Comparison of ENCODE assay signal across 23 mouse cellular contexts in the genomic region with DNA sequence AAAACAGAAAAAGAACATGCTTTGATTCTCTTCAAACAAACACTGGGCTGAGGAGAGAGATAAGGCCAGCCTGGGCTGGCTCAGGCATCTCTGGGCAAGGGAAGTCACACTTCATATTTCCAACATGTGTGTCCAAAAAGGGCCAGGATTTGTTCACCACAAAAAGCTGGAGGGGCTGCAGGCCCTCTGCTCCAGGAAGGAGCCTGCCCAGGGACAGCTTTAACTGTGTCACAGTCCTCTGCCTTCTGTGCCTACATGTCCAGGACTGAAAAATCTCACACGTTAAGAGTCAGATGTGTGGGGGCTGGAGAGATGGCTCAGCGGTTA.
"Had no signal": no experiment of that assay in that cellular context is flagged by ENCODE, and none has a peak within 500 bp of the region (broad histone marks: within the 10 kb centered on the region; RNA-seq: fewer than 3 reads in every experiment).

No protein-coding gene starts in this region.

- ATAC-seq: forebrain, embryonic 15.5 days; forebrain, postnatal 0 days; hindbrain, postnatal 0 days had no signal

- H3K27ac ChIP-seq: forebrain, embryonic 15.5 days; heart, adult 2 months; heart, embryonic 10.5 days; heart, embryonic 15.5 days; hindbrain, embryonic 13.5 days; hindbrain, embryonic 15.5 days; hindbrain, postnatal 0 days; kidney, embryonic 15.5 days; kidney, postnatal 0 days; left cerebral cortex, adult 2 months; limb, embryonic 10.5 days; limb, embryonic 12.5 days had no signal

- H3K36me3 ChIP-seq: forebrain, embryonic 15.5 days; heart, embryonic 10.5 days; heart, embryonic 12.5 days; heart, embryonic 15.5 days; hindbrain, embryonic 13.5 days; hindbrain, embryonic 15.5 days; kidney, embryonic 15.5 days; limb, embryonic 10.5 days; limb, embryonic 12.5 days had no signal

- H3K27me3 ChIP-seq: forebrain, embryonic 15.5 days; heart, embryonic 12.5 days; heart, embryonic 15.5 days; hindbrain, embryonic 13.5 days; hindbrain, embryonic 15.5 days; kidney, embryonic 15.5 days; limb, embryonic 12.5 days had no signal

- H3K9ac ChIP-seq: forebrain, embryonic 15.5 days; forebrain, postnatal 0 days; heart, embryonic 12.5 days; heart, embryonic 15.5 days; hindbrain, embryonic 13.5 days; hindbrain, embryonic 15.5 days; kidney, embryonic 15.5 days; limb, embryonic 12.5 days had no signal

- H3K4me1 ChIP-seq: forebrain, embryonic 15.5 days; hindbrain, embryonic 13.5 days; hindbrain, embryonic 15.5 days; kidney, embryonic 15.5 days; limb, embryonic 10.5 days; limb, embryonic 12.5 days had no signal

- H3K4me2 ChIP-seq: forebrain, embryonic 15.5 days; heart, embryonic 12.5 days; heart, embryonic 15.5 days; hindbrain, embryonic 13.5 days; hindbrain, embryonic 15.5 days; kidney, embryonic 15.5 days; limb, embryonic 12.5 days had no signal

- DNase-seq: forebrain, postnatal 0 days; gastrocnemius, postnatal 14 days; gastrocnemius, postnatal 36 days; heart, postnatal 36 days; kidney, adult 11 months; kidney, adult 2 months; kidney, adult 9 months; kidney, postnatal 14 days; kidney, postnatal 36 days; layer of hippocampus, adult 9-11 months had no signal

- H3K4me3 ChIP-seq: forebrain, embryonic 15.5 days; heart, adult 2 months; heart, embryonic 10.5 days; heart, embryonic 12.5 days; heart, embryonic 15.5 days; hindbrain, embryonic 13.5 days; hindbrain, embryonic 15.5 days; kidney, embryonic 15.5 days; left cerebral cortex, adult 2 months; limb, embryonic 10.5 days; limb, embryonic 12.5 days had no signal

- H3K9me3 ChIP-seq: forebrain, embryonic 15.5 days; heart, embryonic 10.5 days; heart, embryonic 12.5 days; heart, embryonic 15.5 days; hindbrain, embryonic 13.5 days; hindbrain, embryonic 15.5 days; kidney, embryonic 15.5 days; limb, embryonic 10.5 days; limb, embryonic 12.5 days had no signal
